Mouse (Mus musculus): ENCODE results near the gene Trim39.

GRCm38 (mm10) chr17:36281521-36282245 lies 9.6 kb upstream of the Trim39 start:
- TF ChIP-seq CTCF (IDR thresholded peaks at IDR 0.05; ENCODE audit: low read depth) (no peak), EP300 (IDR thresholded peaks at IDR 0.05; ENCODE audit: low read depth) (no peak)
